In the genomic region with DNA sequence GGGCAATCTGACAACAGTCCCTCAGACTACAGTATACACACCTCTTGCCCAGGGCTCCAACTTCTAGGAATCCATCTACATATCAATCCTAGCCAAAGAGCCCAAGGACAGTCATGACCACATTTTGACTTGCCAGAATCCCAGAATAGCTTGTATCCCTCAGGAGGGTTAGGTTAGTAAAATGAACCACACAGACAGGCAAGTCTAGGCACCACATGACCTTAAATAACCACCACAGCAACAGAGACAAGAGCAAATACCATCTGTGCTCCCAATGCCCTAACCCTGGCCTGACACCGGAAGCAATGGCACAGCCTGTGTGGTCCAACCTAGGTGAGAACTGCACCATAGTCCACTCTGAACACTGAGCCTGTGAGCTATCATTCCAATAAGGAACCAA, we compare ENCODE assay signal across 15 mouse cellular contexts. TPM values are rescaled to one million over a fixed set of nuclear protein-coding genes. Genes with fewer than 3 reads are reported as not detected.
DNase-seq lines count a peak whose midpoint lies in the region; ATAC-seq and TF ChIP-seq lines count a peak whose summit lies in the region.
"Had no signal": no experiment of that assay in that cellular context is flagged by ENCODE, and none has a peak within 500 bp of the region (broad histone marks: within the 10 kb centered on the region; RNA-seq: fewer than 3 reads in every experiment).

No protein-coding gene starts in this region.

- 24% methylated on average over 1 of the region's 1 CpGs for WGBS in cerebellum, adult 2 months
- WGBS in heart, embryonic 12.5 days = 85% methylated on average over 1 of the region's 1 CpGs

- ATAC-seq in heart, embryonic 12.5 days (ENCODE audit: insufficient number of reproducible peaks, low FRiP score) = no peak
- ATAC-seq in frontal cortex, adult (ENCODE audit: low TSS enrichment) = no peak

- TF ChIP-seq CTCF in cerebellum, adult 2 months (IDR thresholded peaks at IDR 0.05; ENCODE audit: borderline replicate concordance, insufficient read depth, low read depth, low read length) = no peak
- no peak for TF ChIP-seq CTCF in testis, adult 2 months (IDR thresholded peaks at IDR 0.05; ENCODE audit: control insufficient read depth, insufficient read depth, insufficient replicate concordance, low read depth, low read length)

- H3K36me3 ChIP-seq in heart, embryonic 12.5 days = peaks cover 10% of the 10 kb centered on the region; the same call in 1 of the 2 replicates
- H3K36me3 ChIP-seq in testis, adult 2 months (ENCODE audit: control insufficient read depth, insufficient read depth, low read length) = no peaks in the 10 kb centered on the region

- H3K4me2 ChIP-seq in heart, embryonic 12.5 days = no peak overlapping the region

- H3K9me3 ChIP-seq in heart, embryonic 12.5 days (replicated peaks) = no peaks in the 10 kb centered on the region
- H3K9me3 ChIP-seq: midbrain, embryonic 10.5 days; stomach, embryonic 15.5 days had no signal

- TF ChIP-seq POLR2A in cerebellum, adult 2 months (IDR thresholded peaks at IDR 0.05; ENCODE audit: borderline replicate concordance, insufficient read depth, low read length) = no peak
- TF ChIP-seq POLR2A in testis, adult 2 months (IDR thresholded peaks at IDR 0.05; ENCODE audit: control insufficient read depth, low read depth, low read length) = no peak

- H3K9ac ChIP-seq in heart, embryonic 12.5 days = no peak overlapping the region
- H3K9ac ChIP-seq: lung, embryonic 14.5 days; stomach, embryonic 15.5 days had no signal

- no peaks in the 10 kb centered on the region for H3K27me3 ChIP-seq in cerebellum, adult 2 months (ENCODE audit: control insufficient read depth, insufficient read depth, low read length)
- no peaks in the 10 kb centered on the region for H3K27me3 ChIP-seq in heart, embryonic 12.5 days (replicated peaks)
- H3K27me3 ChIP-seq in testis, adult 2 months (ENCODE audit: control insufficient read depth, insufficient read depth, low read length) = no peaks in the 10 kb centered on the region
- H3K27me3 ChIP-seq: stomach, embryonic 15.5 days had no signal

- peak overlapping the region; percentile 1 for H3K4me3 ChIP-seq in cerebellum, adult 2 months (replicated peaks; ENCODE audit: insufficient read depth, low read depth, low read length)
- H3K4me3 ChIP-seq in heart, embryonic 12.5 days = no peak overlapping the region
- peak overlapping the region; percentile 54 for H3K4me3 ChIP-seq in testis, adult 2 months (ENCODE audit: control insufficient read depth, low read depth, low read length)
- H3K4me3 ChIP-seq: stomach, embryonic 15.5 days had no signal

- H3K27ac ChIP-seq in cerebellum, adult 2 months (ENCODE audit: insufficient read depth, low read length) = no peak overlapping the region
- no peak overlapping the region for H3K27ac ChIP-seq in heart, embryonic 12.5 days (ENCODE audit: poor library complexity, severe bottlenecking)
- H3K27ac ChIP-seq in testis, adult 2 months (ENCODE audit: control insufficient read depth, insufficient read depth, low read depth, low read length) = no peak overlapping the region
- H3K27ac ChIP-seq: kidney, postnatal 0 days; midbrain, embryonic 10.5 days had no signal

- peaks cover 27% of the 10 kb centered on the region for H3K4me1 ChIP-seq in cerebellum, adult 2 months (ENCODE audit: control insufficient read depth, insufficient read depth, low read length)
- peaks cover 33% of the 10 kb centered on the region for H3K4me1 ChIP-seq in heart, embryonic 12.5 days (replicated peaks)
- H3K4me1 ChIP-seq in testis, adult 2 months (ENCODE audit: control insufficient read depth, insufficient read depth, low read length) = peaks cover 19% of the 10 kb centered on the region

- no peak for DNase-seq in cerebellum, adult 2 months
- no peak for DNase-seq in cerebellum, postnatal 4 days (ENCODE audit: low spot score in 2 of 2)
- DNase-seq in heart, adult 8-10 months (ENCODE audit: low spot score) = peak; percentile 48
- DNase-seq in testis, postnatal 14 days (ENCODE audit: low spot score) = no peak
- no peak for DNase-seq in Muller cell, postnatal 12 days (ENCODE audit: inconsistent ontology term)
- DNase-seq: adrenal gland, postnatal 10 days; layer of hippocampus, postnatal 36 days; lung, embryonic 14.5 days; right cerebral cortex, postnatal 25 days had no signal

RNA-seq across cellular contexts. Expression of gene Ulk1, which starts 3.2 kb away (rescaled TPM):
- polyA plus RNA-seq in cerebellum, adult 2 months (2012; rRNA removed) = 94.7 and 96.0 TPM in 2 replicates
- 10 to 100 TPM; 63.1 to 99.8 (median 73.6) TPM for total RNA-seq in heart, adult 8-10 months (2022)
- 17.4 TPM in 2 replicates for polyA plus RNA-seq in heart, embryonic 12.5 days (2016; fragmentation: Nextera tagmentation; extraction: Ambion mirVana)
- polyA plus RNA-seq in testis, adult 2 months (2012; rRNA removed) = 15.4 and 16.1 TPM in 2 replicates

RNA-seq across cellular contexts. Expression of gene Pus1, which starts 26.2 kb away (rescaled TPM):
- polyA plus RNA-seq in cerebellum, adult 2 months (2012; rRNA removed) = 26.5 and 28.8 TPM in 2 replicates
- 10 to 100 TPM; 16.0 to 24.6 (median 21.3) TPM for total RNA-seq in heart, adult 8-10 months (2022)
- 33.8 and 37.8 TPM in 2 replicates for polyA plus RNA-seq in heart, embryonic 12.5 days (2016; fragmentation: Nextera tagmentation; extraction: Ambion mirVana)
- polyA plus RNA-seq in testis, adult 2 months (2012; rRNA removed) = 5.2 and 5.6 TPM in 2 replicates

RNA-seq across cellular contexts. Expression of gene Hscb, which starts 32.9 kb away (rescaled TPM):
- 21.6 and 24.4 TPM in 2 replicates for polyA plus RNA-seq in cerebellum, adult 2 months (2012; rRNA removed)
- 10 to 100 TPM; 17.6 to 21.4 (median 20.4) TPM for total RNA-seq in heart, adult 8-10 months (2022)
- 32.3 and 33.4 TPM in 2 replicates for polyA plus RNA-seq in heart, embryonic 12.5 days (2016; fragmentation: Nextera tagmentation; extraction: Ambion mirVana)
- polyA plus RNA-seq in testis, adult 2 months (2012; rRNA removed) = 15.8 and 16.3 TPM in 2 replicates

RNA-seq across cellular contexts. Expression of gene Chek2, which starts 33.1 kb away (rescaled TPM):
- 2.2 and 3.3 TPM in 2 replicates for polyA plus RNA-seq in cerebellum, adult 2 months (2012; rRNA removed)
- 1 to 10 TPM; 2.0 to 3.2 (median 2.4) TPM for total RNA-seq in heart, adult 8-10 months (2022)
- polyA plus RNA-seq in heart, embryonic 12.5 days (2016; fragmentation: Nextera tagmentation; extraction: Ambion mirVana) = 18.4 and 19.4 TPM in 2 replicates
- polyA plus RNA-seq in testis, adult 2 months (2012; rRNA removed) = 1.5 and 1.7 TPM in 2 replicates

RNA-seq across cellular contexts. Expression of gene Ep400, which starts 36.2 kb away (rescaled TPM):
- 36.4 and 43.1 TPM in 2 replicates for polyA plus RNA-seq in cerebellum, adult 2 months (2012; rRNA removed)
- total RNA-seq in heart, adult 8-10 months (2022) = 10 to 100 TPM; 33.2 to 37.3 (median 34.8) TPM
- polyA plus RNA-seq in heart, embryonic 12.5 days (2016; fragmentation: Nextera tagmentation; extraction: Ambion mirVana) = 32.1 and 32.7 TPM in 2 replicates
- 196 and 227 TPM in 2 replicates for polyA plus RNA-seq in testis, adult 2 months (2012; rRNA removed)
